Mouse (Mus musculus) Patski (cell line): ENCODE data around the gene Fam198a. TPM values are rescaled to one million over a fixed set of nuclear protein-coding genes. Genes with fewer than 3 reads are reported as not detected.

Experiments used
- ATAC-seq: fragments of 100-300 bp; one replicate; pipeline ENCODE4 v1.8.0; 2021
- CTCF ChIA-PET: fragments of 350-600 bp; sonication (Branson Sonifier 250); formaldehyde crosslinking; loops from one replicate; lab custom pipeline; 2022; ENCODE audit warnings: inconsistent platforms; lab: Charles Lee
- POLR2A ChIA-PET: fragments of 350-600 bp; sonication (Branson Sonifier 250); formaldehyde crosslinking; loops from one replicate; lab custom pipeline; 2022; ENCODE audit warnings: antibody characterized with exemption, inconsistent platforms; lab: Charles Lee
- DNase-seq: peaks from one replicate; pipeline ENCODE4 v3.0.0-alpha.2; 2011; ENCODE audit warnings: low read depth, low spot score
- H3K27me3 ChIP-seq: fragments of 371-371 bp; one replicate; pipeline ENCODE4 v1.5.1; 2021
- CTCF ChIP-seq: fragments of 100-300 bp; IDR thresholded peaks from one replicate; pipeline ENCODE4 v1.5.1; 2021
- in situ Hi-C: fragments of 300-500 bp; cut with MboI; formaldehyde crosslinking; loops from 3 replicates; pipeline ENCODE4 v1.11.1; 2018; ENCODE audit warnings: low pct_unique_long_range_greater_than_20kb, mixed read lengths
- polyA plus RNA-seq: library from polyadenylated mRNA; unstranded; gene quantifications from one replicate; pipeline ENCODE4 v1.2.3, GENCODE M21; 2021

Gene Fam198a
- polyA plus RNA-seq, 1 experiment from 2014 or later: 0.23 TPM

DNA sequence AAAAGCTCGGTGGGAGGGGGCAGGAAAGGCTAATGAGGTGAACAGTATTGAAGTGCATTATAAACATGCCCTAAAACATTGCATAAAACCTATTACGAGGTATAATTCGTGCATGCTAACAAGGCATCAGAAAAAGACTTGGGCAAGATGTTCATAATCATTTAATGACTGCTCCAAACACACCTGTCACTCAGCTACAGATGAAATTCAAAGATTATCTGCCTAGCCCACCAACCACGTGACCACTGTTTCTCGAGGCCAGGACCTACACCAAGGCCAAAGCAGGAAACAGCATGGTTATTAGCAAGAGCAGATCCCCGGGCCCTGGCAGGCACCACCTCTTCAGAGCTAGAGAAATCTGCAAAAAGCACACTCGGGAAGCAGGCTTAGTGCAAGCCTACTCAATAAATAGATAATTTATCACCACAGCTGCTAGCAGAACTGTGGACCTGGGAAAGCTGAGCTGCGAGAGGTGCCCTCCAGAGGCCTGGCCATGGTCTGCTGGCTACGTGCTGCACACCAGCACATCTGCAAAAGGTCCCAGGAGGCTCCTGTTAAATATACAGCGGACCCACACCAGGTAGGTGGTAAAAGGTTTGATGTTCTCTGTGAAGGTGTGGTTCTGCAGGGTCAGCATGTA lies 30.8 kb downstream of the Fam198a start:
- ChIA-PET CTCF (interaction anchor here (1.0 to 1.8 kb wide), 2 partner anchors 34 to 613 kb away, joined by 3 to 10 read pairs; no protein-coding TSS in a partner anchor), POLR2A (no interaction called here)
- ATAC-seq (no peak), DNase-seq (no peak)
- in situ Hi-C loops: loop anchor here (5.0 kb wide), 1 partner anchor 34 kb away; no protein-coding TSS in a partner anchor
- TF ChIP-seq CTCF: no peak
- no peaks in the 10 kb centered on the region for H3K27me3 ChIP-seq

GRCm38 (mm10) chr9:121982214-121982613 lies 31.4 kb downstream of the Fam198a start:
- ATAC-seq (no peak), DNase-seq (no peak)
- in situ Hi-C loops: loop anchor here (5.0 kb wide), 1 partner anchor 35 kb away; no protein-coding TSS in a partner anchor
- ChIA-PET POLR2A (no interaction called here), CTCF (interaction anchor here (1.1 kb wide), 1 partner anchor 12 kb away, joined by 3 read pairs; no protein-coding TSS in a partner anchor)
- TF ChIP-seq CTCF: no peak
- H3K27me3 ChIP-seq: no peaks in the 10 kb centered on the region

DNA sequence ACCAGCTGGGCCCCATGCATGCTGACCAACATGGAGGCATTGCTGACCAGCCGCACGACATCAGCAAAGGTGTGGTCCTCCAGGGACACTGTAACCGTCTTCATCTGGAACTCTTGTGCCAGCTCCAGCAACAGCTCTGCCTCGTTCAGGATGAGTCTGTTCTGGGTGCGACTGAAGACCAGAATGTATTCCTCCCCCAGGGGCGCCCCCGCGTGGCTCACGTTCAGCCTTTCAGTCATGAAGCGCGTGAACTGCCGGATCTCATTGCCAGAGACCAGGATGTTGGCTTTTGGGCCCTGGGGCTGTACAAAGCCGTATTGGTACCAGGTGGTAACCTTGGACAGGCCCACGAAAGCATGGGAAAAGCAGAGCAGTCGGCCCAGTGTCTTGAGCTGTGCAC lies 31.9 kb downstream of the Fam198a start:
- CTCF ChIA-PET: interaction anchor here (1.1 kb wide), 1 partner anchor 12 kb away, joined by 3 read pairs; no protein-coding TSS in a partner anchor
- in situ Hi-C loops: loop anchor here (5.0 kb wide), 1 partner anchor 35 kb away; no protein-coding TSS in a partner anchor
- no peak for TF ChIP-seq CTCF
- ATAC-seq (no peak), DNase-seq (no peak)
- POLR2A ChIA-PET: no interaction called here
- no peaks in the 10 kb centered on the region for H3K27me3 ChIP-seq

- POLR2A ChIA-PET: no interaction called here
- ATAC-seq (no peak), DNase-seq (no peak)
- TF ChIP-seq CTCF: no peak
- in situ Hi-C loops: loop anchor here (5.0 kb wide), 1 partner anchor 36 kb away; no protein-coding TSS in a partner anchor
- CTCF ChIA-PET: interaction anchor here (1.1 to 2.6 kb wide), 2 partner anchors 11 to 35 kb away, joined by 3 to 14 read pairs; no protein-coding TSS in a partner anchor
- H3K27me3 ChIP-seq: no peaks in the 10 kb centered on the region
These were observed 32.7 kb downstream of the Fam198a start for GRCm38 (mm10) chr9:121983504-121983903.

GRCm38 (mm10) chr9:121984465-121985461 lies 34.0 kb downstream of the Fam198a start:
- TF ChIP-seq CTCF: no peak
- ChIA-PET CTCF (interaction anchor here (0.7 to 2.6 kb wide), 7 partner anchors 10 to 104 kb away, joined by 3 to 14 read pairs (median 3); no protein-coding TSS in a partner anchor), POLR2A (no interaction called here)
- DNase-seq (peak; percentile 9), ATAC-seq (no peak)
- no peaks in the 10 kb centered on the region for H3K27me3 ChIP-seq
- in situ Hi-C loops: loop anchor here (5.0 kb wide), 1 partner anchor 37 kb away; no protein-coding TSS in a partner anchor

GRCm38 (mm10) chr9:121988910-121989309 lies 38.1 kb downstream of the Fam198a start:
- H3K27me3 ChIP-seq: no peaks in the 10 kb centered on the region
- POLR2A ChIA-PET: no interaction called here
- ATAC-seq: no peak
- in situ Hi-C loops: no loop called here
- DNase-seq: no peak
- no peak for TF ChIP-seq CTCF
- CTCF ChIA-PET: interaction anchor here (1.7 kb wide), 1 partner anchor 26 kb away, joined by 5 read pairs; no protein-coding TSS in a partner anchor

DNA sequence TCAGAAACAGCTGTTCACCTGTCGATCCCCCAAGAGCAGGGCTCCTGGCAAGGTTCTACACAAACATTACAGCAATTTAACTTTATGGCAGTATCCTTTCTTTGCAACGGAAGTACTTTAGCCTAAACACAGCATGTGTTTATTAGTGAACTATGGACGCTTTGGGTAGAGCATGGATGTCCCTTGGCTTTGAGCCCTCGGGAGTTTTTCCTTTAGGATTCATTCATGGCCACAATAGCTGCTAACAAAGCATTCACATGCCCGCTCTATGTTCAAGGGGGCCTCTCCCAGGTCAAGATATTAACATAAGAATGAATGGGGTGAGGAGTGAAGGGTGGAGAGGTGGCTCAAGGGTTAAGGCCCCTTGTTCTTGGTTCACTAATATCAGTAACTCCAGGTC lies 38.7 kb downstream of the Fam198a start:
- DNase-seq: no peak

GRCm38 (mm10) chr9:121991041-121991440 lies 40.3 kb downstream of the Fam198a start:
- H3K27me3 ChIP-seq: no peaks in the 10 kb centered on the region
- ATAC-seq: no peak
- ChIA-PET CTCF (no interaction called here), POLR2A (no interaction called here)
- TF ChIP-seq CTCF: no peak
- in situ Hi-C loops: no loop called here
- DNase-seq: no peak

More for the DNA sequence above, 38.7 kb downstream of the Fam198a start:
- ATAC-seq: no peak
- POLR2A ChIA-PET: no interaction called here
- CTCF ChIA-PET: interaction anchor here (1.7 kb wide), 1 partner anchor 25 kb away, joined by 5 read pairs; no protein-coding TSS in a partner anchor
- TF ChIP-seq CTCF: no peak
- in situ Hi-C loops: no loop called here
- no peaks in the 10 kb centered on the region for H3K27me3 ChIP-seq

DNA sequence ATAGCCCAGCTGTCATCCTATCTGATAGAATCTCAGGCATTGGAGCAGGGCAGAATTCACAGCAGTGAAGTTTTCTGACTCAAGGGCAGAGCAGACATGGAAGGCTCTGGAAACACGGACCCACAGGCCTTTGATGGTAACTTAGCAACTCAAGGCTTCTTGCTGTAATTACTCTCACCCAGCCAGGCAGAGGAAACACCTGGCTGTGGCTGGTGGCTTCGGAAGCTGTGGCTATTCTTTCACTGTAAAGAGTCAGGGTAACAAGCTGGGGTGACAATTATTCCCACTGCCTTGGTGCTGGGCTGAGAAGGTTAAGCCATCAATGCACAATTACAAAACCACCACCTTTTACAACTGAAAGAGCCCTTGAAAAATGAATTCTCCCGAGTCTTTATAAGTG lies 42.3 kb downstream of the Fam198a start:
- DNase-seq: no peak
- in situ Hi-C loops: no loop called here
- H3K27me3 ChIP-seq: peaks cover 13% of the 10 kb centered on the region
- no peak for TF ChIP-seq CTCF
- ChIA-PET POLR2A (no interaction called here), CTCF (no interaction called here)
- no peak for ATAC-seq

GRCm38 (mm10) chr9:121995077-121995476 lies 44.3 kb downstream of the Fam198a start:
- DNase-seq (no peak), ATAC-seq (no peak)
- peaks cover 32% of the 10 kb centered on the region for H3K27me3 ChIP-seq
- ChIA-PET CTCF (interaction anchor here (1.4 kb wide), 1 partner anchor 10 kb away, joined by 4 read pairs; no protein-coding TSS in a partner anchor), POLR2A (no interaction called here)
- TF ChIP-seq CTCF: no peak
- in situ Hi-C loops: no loop called here
